Comparison of ENCODE assay signal across 13 mouse cellular contexts in the genomic region with DNA sequence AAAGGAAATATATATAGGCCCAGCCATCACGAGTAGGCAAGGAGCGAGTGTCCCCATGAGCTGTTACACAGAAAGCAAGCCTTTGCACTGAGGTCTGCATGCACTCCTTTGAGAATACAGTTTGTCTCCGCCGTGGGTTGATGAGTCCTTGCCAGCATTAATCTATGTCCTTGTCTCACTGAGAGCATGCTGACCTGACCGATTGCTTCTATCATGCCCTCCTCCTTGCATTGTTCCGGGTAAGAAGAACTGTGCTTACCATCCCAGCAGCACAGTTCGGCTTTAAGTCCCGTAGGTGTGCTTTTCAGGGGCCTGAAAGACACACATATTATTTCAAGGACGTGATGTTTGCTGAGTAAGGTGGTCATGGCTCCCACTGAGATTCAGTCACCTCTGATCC.
"Had no signal": no experiment of that assay in that cellular context is flagged by ENCODE, and none has a peak within 500 bp of the region (broad histone marks: within the 10 kb centered on the region; RNA-seq: fewer than 3 reads in every experiment).

No protein-coding gene starts in this region.

- H3K4me1 ChIP-seq: limb, embryonic 10.5 days; liver, embryonic 15.5 days had no signal

- H3K27me3 ChIP-seq: liver, embryonic 15.5 days had no signal

- H3K4me2 ChIP-seq: liver, embryonic 11.5 days; liver, embryonic 15.5 days had no signal

- ATAC-seq: lung, postnatal 0 days had no signal

- H3K36me3 ChIP-seq: liver, embryonic 15.5 days had no signal

- H3K9me3 ChIP-seq: limb, embryonic 10.5 days; liver, embryonic 15.5 days had no signal

- H3K27ac ChIP-seq: kidney, postnatal 0 days; limb, embryonic 10.5 days; liver, embryonic 15.5 days had no signal

- DNase-seq: kidney, adult 11 months; kidney, adult 9 months; kidney, postnatal 36 days; lung, adult 2 months; lung, postnatal 36 days; right cerebral cortex, postnatal 4 days; spleen, adult 18-20 months; thymus, postnatal 36 days had no signal

- H3K9ac ChIP-seq: liver, embryonic 15.5 days had no signal

- H3K4me3 ChIP-seq: limb, embryonic 10.5 days; liver, embryonic 15.5 days had no signal
